Mouse (Mus musculus): ENCODE data around the gene Nmu.

Gene Nmu

DNA sequence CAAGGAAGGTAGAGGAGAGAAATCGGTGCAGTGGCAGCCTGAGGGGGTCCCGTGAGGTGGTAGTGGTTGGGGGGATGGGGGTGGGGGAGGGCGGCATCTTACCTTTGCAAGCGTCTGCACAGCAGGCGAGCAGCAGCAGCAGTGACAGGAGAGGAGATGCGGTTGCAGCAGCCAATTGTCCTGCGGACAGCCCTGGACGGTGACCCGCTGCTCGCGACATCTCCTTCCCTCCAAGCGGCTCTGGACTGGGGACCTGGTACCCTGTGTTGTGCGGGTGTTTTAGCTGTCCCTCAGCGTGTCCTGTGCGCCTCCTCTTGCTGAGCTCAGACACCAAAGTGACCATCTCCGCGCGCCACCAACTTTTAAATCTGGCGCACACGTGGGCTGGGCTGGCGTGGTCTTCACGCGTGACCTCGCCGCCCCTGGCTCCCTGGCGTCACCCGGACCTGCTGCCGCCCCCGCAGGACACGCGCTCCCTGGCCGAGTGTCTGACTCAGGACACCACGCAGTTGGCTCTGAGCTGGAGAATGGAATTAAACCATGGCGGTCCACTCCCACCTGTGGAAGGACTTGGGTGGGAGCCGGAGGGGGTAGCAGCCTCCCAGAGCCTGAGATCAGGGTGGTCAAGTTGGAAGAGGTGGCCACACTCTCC, at the start of gene Nmu:
Gene Nmu, minus strand, starts transcription at position 336 of the 652 bp plus-strand sequence.
- peak; percentile 54 for DNase-seq

DNA sequence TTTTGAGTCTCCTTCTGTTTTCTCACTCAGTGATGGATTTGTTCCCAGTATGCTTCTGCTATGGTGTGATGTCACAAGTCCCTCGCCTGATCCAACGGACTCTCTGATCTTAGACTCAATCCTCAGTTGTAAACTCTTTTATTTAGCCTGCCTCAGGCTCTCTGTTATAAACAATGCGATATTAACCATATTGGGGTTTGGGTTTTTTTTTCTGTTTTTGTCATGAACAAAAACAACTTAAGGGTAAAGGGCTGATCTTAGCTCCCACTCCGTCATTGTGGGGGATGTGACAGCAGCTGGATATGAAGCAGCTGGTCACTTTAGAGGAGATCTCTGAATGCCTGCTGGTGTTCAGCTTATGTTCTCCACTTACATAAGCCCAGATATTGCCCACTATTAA, 48.1 kb upstream of the Nmu start:
- DNase-seq = no peak

DNA sequence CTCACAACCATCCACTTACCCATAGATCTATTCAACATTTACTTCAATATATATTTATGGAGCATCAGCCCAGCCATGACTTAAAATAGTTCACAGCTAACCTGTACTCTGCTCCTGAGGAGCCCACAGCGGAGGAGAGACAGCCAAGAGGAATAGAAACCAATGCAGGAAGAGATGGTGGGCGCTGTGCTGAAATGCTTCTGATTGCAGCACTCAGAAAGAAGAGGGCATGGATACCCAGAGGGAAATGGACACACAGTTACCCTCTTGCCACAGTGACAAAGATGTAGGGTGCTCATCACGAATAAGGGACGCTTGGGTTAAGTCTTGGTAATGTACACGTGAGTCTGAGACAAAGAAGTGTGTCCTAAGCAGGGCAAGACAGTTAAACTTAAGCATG, 30.8 kb upstream of the Nmu start:
- no peak for DNase-seq

DNA sequence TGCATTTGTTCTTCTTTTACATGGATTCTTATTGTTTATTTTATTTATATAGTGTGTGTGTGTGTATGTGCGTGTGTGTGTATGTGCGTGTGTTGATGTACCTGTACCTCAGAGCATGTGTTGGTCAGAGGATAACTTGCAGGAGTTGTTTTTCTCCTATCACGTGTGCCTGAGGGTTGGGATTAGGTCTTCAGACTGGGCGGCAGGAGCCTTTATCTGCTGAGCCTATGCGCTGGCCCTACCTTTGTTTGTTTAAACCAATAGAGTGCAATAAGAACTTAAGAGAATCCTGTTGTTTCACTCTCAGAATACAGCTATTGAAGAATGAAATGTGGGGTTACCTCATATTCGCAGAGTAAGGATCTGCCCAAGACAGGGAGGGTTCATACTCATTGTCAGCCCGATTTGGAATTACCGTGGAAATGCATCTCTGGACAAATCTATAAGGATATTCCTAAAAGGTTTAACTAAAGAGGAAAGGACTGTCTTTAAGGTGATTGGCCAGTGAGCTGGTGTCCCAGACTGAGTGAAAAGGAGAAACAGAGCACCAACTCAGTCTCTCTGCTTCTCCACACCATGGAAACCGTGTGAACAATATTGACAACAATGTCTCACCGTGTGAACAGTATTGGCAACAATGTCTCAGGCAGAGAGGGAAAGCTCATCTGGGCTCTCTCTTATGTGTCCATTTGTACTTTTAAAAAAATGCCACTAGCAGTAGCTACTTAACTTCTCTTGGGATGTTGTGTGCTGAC, 25.6 kb upstream of the Nmu start:
- no peak for DNase-seq

DNA sequence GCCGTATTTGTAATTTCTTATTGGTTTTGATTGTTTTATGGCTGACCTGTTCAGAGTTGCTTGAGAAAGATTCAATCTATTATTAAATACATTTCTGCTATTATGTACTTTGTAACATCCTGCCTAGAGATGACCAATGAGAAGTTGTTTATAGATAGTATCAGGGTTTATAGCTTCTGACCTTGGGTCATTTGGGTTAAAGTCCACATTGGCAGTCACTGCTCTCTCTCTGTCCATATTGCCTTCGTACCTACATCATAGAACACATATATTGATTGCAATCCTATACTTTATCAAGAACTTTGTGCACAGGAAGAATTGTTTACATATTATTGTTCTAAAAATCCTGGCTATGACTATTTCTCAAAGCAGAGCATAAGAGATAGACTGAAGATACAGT, 24.9 kb upstream of the Nmu start:
- no peak for DNase-seq

DNA sequence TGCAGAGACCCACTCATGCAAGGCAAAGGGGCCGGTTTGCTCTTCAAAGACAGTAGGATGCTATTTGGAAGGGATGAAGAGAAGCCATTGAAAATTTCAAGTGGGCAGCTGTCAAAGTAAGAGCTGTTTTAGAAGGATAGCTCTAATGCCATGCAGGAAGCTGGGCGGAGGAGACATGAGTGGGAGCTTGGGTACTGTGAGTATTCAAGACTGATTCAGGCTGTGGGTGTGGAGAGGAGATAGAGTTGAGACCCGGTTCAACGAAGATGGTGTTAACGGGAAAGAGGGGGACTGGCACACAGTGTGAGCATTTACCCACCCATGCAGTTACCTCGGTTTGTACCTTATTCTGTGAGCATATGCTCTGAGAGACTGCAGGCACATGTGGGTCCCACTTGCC, 20.1 kb upstream of the Nmu start:
- no peak for DNase-seq

DNA sequence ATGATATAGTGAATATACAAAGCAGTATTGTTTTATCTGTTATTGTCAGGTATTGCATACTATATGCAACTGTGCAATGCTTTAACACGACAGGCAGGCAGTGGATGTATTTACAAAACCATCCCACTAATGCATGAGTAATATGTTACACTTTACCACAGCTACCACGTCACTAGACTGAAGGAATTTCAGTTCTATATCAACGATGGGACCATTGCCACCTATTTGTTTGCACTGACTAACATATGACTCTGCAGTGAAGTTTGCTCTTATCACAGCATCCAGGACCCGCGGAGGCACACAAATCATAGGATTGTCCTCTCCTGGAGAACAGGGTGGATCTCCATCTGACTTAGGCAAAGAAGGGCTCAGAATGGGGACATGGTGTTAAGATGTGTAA, 18.2 kb upstream of the Nmu start:
- DNase-seq = no peak

DNA sequence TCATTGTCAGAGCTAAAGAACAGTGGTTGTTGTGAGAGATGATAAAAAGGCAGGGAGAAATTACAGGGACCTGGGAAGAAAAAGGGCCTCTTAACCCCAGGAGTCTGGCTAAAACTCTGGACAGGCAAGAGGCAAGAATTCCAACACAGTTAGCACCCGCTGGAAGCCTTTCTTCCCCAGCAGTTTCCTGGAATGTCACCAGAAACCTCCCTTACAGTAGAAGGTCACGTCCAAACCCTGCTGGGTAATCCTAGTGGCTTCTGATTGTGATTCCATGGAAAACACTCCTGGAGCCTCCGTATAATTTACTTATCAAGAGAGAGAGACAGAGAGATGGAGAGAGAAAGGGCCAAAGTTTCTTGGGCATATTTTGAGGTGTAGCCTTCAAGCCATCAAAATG, 15.6 kb upstream of the Nmu start:
- DNase-seq = no peak

DNA sequence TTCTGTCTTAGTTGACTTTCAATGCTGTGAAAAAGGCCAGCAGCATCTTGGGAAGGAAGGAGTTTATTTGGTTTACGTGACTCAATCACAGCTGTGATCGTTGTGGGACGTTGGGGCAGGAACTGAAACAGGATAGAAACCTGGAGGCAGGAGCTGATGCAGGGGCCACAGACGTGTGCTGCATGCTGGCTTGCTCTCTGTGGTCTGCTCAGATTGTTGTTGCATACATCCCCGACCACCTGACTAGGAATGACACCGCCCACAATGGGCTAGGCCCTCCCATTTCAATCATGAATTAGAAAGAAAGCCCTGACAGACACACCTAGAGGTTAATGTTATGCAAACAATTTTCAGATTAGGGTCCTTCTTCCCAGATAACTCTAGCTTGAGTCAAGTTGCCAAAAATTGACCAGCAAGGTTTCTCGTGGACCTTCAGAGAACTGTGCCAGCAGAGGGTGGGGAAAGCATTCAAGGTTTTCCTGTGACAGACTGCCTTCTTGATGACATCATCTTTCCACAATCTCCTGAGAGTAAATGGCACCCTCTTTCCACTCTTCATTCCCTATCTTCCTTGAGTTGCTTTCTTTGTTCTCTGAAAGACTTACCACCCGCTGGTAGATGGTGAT, 5.7 kb upstream of the Nmu start:
- no peak for DNase-seq

DNA sequence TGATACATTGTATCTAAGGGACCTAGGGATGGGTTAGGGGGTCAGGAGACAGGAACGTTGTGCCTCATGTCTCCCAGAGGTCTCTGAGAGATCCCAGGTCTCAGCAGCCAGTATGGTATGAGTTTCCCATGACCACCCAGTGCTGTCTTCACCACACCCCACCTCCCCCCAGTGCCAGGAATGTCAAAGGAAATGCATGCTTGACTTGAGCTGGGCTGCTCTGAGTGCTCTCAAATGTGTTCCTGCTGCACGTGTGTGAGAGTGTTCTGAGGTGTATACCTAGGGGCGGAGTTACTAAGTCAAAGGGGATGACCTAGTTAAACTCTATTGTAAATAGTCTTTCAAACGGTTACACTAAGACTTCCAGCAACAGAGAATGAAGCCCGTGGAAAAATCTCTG, 1.8 kb upstream of the Nmu start:
- DNase-seq = peak; percentile 20

DNA sequence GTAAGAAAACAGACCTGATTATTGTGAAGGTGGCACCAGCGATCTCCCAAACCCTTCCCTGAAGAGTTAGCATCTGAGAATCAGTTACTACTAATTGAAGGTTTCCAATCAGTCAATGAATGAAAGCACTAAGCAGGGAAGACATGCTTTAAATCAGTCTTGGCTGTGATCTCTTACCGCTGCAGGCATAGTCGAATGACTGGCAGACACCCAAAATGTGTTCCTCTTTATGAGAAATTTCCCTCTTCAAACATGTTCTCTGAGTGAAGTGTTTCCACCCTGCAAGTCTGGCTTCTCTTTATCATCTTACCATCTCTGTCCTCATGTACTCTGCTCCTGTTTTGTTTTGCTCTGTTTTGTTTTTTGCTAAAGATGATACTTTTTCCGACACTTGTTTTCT, 2.8 kb downstream of the Nmu start:
- no peak for DNase-seq

DNA sequence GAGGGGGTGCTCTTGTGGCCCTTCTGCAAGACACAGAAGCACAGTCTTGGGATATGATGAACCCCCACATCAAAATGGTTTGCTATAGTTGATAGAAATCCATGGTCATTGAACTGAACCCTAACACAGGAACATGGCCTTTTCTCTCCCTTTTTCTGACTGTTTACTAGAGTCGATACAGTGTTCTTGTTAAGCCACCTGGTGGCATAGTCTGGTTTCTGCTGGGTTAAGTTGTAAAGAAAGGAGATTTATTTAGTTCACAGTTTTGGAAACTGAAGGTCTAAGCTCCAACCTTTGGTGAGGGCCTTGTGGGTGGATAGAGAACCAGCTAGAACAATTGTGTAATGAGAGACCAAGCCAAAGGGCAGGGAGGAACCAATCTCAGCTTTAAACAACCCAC, 3.5 kb downstream of the Nmu start:
- DNase-seq = no peak

DNA sequence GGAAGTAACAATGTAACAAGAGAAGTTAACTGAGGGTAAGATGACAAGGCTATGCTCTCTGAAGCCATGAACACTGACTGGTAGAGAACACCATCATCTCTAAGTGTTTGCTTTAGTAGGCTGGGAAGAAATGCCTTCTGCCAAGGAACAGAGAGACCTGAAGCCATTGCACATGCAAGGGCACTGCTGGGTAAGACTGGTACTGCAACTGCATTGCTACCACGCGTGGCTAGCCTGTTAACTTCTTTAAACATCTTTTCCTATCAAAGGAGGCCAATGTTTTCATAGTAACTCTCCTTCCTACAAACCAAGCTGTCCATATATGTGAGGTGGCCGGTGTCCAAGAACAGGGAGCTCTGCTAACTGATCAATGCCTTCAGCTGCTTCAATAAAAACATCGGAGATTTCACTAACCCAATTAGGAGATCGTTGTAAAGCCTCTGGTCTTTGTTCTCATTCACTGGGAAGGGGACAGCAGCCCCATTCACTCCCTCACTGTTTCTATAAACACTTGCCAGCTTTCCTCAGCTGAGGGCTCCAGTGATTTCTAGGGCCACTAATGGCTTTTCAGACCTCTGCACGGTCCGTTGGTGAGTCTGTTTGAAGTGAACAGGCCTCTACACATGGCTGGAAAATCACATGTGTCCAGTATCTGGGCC, 11.5 kb downstream of the Nmu start:
- peak; percentile 92 for DNase-seq

DNA sequence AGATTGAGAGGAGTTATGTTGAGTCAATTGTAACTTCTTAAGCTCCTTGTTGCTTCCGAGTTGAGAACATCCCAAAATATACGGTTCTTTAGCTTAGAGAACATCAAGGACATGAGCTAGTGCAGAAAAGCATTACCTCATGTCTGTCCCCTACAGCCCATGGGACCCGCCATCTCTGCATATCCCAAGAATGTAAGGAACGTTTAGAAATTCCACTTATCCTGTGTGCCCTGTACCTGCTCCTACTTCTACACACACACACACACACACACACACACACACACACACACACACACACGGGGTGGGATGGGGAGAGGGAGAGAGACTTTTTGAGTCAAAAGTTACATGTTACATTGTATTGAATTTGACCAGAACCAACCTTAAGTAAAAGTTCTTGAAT, 12.1 kb downstream of the Nmu start:
- DNase-seq = no peak

DNA sequence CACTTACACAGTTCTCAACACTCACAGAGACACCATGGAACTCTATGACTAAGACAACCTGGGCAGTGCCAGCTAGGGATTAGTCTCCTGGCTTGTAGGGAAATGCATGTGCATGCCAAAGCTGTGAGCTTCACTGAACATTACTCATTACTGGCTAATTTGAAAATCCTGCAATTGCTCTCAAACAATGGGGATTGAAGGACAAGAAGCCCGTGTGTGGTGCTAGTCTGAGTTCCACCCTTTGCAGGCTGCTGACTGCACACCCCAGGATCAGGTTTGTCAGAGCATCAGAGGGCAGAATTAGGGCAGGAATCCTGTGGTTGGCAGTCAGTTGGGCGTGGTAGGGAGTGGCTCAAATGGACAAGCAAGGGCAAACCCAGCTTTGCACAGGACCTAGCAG, 17.5 kb downstream of the Nmu start:
- DNase-seq = peak; percentile 93

DNA sequence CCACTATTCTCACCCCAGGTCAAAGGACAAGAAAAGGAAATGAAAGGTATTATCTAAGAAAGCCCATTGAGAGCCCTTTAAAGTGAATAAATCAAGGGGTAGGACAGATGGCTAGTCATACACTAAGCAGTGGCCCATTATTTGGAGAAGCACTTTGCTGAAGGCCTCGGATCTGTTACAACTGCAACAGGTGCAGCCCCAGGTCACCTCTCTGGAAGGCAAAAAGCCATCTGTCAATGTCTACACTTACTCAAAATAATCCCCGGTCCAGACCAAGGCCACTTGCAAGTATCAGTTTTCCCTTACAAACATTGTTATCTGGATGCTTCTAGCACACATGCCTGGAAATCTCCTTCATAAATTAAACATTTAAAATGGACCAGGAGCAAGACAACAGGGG, 22.7 kb downstream of the Nmu start:
- no peak for DNase-seq

DNA sequence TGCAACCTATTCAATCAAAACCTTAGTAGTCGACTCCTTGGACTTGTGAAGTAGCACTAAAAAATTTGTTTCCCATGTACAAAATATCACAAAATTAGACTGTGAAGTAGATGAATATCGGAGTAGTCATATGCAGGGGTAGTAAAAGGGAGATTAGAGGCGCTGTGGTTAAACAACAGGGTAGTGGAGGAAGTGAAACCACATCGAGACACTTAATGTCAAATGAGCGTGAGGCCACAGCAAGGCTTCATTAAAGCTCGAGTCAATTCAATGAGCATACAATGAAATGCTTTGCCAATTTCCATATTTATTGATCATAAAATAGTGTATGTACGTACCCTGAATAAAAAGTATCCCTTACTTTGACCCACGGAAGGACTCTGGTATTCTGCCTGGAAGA, 26.5 kb downstream of the Nmu start:
- DNase-seq = no peak

DNA sequence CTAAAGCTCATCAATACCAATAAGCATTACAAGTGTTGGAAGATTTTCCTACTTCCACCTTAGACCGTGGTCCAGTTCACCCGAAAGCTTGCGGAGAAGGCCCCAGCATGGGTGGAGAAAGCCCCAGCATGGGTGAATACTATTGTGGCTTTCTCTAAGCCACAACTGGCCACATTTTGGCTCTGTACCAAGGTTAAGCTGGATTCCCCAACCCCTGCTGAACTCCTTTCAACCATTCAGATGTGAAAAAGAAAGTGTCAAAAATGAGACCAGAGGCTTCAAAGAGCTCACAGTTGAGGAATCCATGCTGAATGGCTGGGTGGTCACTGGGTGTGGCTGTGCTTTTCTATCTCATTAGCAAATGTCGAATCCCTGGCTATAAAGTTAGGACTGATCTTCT, 29.8 kb downstream of the Nmu start:
- no peak for DNase-seq

DNA sequence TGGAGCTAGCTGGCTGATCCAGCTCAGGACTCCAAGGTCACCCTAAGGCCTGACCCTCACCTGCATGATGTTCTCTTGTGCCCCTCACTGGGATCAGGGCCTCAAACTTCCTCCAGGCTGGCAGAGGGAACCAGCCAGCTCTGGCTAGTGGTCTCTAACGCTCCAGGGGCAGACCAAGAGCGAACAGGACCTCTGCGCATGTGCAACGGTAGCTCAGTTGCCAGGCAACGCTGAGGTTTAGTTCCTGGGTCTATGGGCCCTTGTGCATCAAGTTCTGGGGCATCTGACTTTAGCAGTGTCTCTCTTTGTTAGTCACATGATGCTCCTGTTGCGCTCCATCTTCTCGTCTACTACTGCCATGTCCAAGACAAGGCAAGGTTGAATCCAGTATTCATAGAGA, 32.6 kb downstream of the Nmu start, which contains the start of gene Pdcl2:
Gene Pdcl2, minus strand, starts transcription at position 204 of the 400 bp plus-strand sequence.
- no peak for DNase-seq

DNA sequence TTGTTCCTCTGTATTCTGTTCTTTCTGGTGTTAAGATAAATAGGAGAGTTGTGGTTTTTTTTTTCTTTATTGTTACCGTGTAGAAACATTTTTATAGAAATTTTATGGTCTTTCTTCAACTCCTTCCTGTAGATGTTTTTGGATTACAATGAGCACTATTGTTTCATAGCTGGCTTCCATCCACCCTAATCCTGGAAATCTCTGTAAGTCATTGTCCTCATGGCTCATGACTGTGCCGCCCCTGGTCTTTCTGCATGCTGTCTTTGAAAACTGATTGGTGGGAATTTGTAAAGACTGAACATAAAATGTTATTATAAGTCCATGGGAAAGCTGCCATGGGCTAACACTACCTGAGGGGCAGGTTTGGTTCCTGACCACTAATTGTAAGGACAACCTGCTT, 36.3 kb downstream of the Nmu start:
- DNase-seq = no peak

DNA sequence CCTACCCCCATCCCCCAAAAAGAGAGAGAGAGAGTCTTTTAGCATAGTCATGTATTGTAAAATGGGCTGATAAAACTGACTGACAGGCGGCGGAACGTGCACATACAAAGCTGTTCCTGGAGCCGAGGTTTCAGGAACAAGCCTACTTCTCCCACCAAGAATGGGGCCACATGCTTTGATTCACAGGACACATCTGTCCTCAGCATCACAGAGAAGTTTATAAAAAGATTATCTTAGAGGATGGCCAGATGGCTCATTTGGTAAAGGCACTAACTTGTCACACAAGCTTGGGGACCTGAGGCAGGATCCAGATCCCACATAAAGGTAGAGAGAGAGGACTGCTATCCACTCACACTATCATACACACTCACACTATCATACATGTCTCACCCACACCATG, 38.5 kb downstream of the Nmu start:
- DNase-seq = no peak

DNA sequence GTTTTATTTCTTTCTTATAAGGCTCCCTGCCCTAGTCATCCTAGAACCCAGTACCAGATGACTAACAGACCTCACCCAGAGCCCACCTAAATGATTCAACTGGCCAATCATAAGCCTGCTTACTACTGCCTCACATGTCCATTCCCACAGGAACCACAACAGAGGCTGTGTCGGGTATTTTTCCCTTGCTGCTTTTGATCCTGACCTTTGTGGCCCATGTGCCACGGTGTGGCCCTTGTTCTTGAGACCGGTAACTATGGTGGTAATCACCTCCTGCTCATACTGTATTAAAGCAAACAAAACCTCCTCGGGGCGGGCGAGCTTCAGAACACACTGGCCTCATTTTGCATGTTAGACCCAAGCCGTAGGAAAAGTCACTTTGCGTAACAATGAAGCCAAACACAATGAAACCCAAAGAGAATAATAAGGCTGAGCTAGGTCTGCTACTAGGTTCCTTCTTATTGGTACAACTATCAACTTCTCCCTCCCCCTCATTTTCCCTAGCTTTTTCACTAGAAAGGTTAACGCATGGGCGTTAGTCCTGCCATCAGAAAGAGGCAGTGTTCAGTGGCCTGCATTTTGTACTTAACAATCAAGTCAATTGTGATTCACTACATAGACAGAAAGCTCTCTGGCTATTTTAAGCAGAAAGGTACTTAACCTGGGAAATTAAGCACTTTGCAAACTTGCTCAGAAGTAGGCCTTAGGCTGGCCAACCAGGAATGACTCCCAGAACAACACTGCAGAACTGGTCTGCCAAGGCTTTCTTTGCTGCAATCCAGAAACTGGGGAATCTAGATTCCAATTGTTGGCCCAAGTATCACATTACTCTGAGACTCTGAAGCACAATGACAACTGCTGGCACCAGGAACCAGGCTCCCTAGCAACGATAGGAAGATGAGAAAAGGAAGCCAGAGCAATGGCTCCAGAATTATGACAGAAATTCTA, 42.1 kb downstream of the Nmu start:
- peak; percentile 26 for DNase-seq

DNA sequence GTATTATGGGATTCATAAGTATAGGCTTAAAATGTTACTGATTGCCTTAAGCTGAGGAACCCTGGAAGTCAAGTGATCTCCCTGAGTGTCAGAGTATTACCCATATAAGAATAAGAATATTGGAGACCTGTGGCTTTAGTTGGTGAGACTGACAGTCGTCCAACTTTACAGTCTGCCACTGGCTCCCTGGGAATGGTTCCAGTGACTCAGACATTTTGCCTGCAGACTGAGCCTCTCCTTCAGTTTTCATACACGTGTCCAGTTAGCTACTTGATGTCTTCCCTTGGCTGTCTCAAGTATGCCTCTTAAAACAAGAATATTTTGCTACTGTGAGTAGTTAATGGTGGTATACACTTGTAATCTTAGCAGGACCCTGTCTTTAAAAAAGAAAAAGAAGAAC, 55.4 kb downstream of the Nmu start:
- no peak for DNase-seq

All from retina, postnatal 1 day (tissue).